In genomic region chr16:97909356-97909755, GRCm38 (mm10) we compare ENCODE assay signal across 1 mouse cellular context.
TF ChIP-seq lines count a peak whose summit lies in the region.

No protein-coding gene starts in this region.

TF ChIP-seq in MEL, 35 proteins besides CTCF, POLR2A, EP300 and RAD21 (continued from another document):
- 0 out of 2 replicates have a peak, but pooled peaks have one; percentile 34 for TF ChIP-seq TCF12 (IDR thresholded peaks at IDR 0.05; ENCODE audit: low read depth, low read length)
